In the genomic region with DNA sequence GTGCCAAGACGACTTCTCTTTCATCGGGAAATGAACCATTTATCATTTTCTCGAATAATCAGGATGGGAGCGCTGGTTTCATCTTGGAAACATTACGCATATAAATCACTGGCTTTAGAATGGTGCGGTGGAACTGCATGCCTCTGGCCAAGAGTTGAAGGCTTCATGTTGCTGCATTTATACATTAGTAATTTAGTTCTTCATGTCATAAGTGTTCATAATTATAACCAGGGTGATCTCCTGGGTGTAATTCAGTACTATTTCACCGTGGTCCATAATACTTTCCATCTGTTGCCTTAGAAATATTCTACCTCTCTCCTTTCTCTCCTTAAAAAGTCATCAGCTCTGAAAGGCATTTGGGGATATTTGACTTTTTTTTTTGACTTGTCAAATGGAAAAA, we compare ENCODE assay signal across 21 mouse cellular contexts. TPM values are rescaled to one million over a fixed set of nuclear protein-coding genes. Genes with fewer than 3 reads are reported as not detected.
DNase-seq lines count a peak whose midpoint lies in the region; ATAC-seq and TF ChIP-seq lines count a peak whose summit lies in the region.
"Had no signal": no experiment of that assay in that cellular context is flagged by ENCODE, and none has a peak within 500 bp of the region (broad histone marks: within the 10 kb centered on the region; RNA-seq: fewer than 3 reads in every experiment).

No protein-coding gene starts in this region.

- no peak overlapping the region for H3K27ac ChIP-seq in limb, embryonic 13.5 days
- H3K27ac ChIP-seq in limb, embryonic 10.5 days: no peak overlapping the region
- no peak overlapping the region; the same call in 1 of the 2 replicates for H3K27ac ChIP-seq in embryonic facial prominence, embryonic 14.5 days (replicated peaks; ENCODE audit: low read depth, low read length)
- H3K27ac ChIP-seq in limb, embryonic 14.5 days (replicated peaks; ENCODE audit: low read depth, low read length): no peak overlapping the region
- H3K27ac ChIP-seq: forebrain, embryonic 10.5 days; forebrain, embryonic 12.5 days had no signal

- ATAC-seq in limb, embryonic 13.5 days (ENCODE audit: low FRiP score, low read depth): peak; percentile 71; the same call in 1 of the 2 replicates
- peak; percentile 55; the same call in 1 of the 2 replicates for ATAC-seq in embryonic facial prominence, embryonic 14.5 days (ENCODE audit: low read depth)
- peak; percentile 55 for ATAC-seq in limb, embryonic 14.5 days (ENCODE audit: low FRiP score, low read depth)
- ATAC-seq: activated CD4-positive, CD25-positive, alpha-beta regulatory T cell, adult 4 months; forebrain, embryonic 14.5 days; forebrain, embryonic 16.5 days had no signal

- no peak for DNase-seq in limb, embryonic 10.5 days (ENCODE audit: low spot score)
- DNase-seq in embryonic facial prominence, embryonic 14.5 days (ENCODE audit: low spot score): peak; percentile 68
- peak; percentile 56 for DNase-seq in limb, embryonic 14.5 days (ENCODE audit: low spot score)
- DNase-seq in yolk sac, embryonic 10.5 days (ENCODE audit: low spot score): no peak
- DNase-seq in T-cell, adult 2 months (ENCODE audit: low spot score): no peak
- DNase-seq: adrenal gland, adult 8-10 months; adrenal gland, postnatal 14 days; adrenal gland, postnatal 36 days; cerebellum, adult 11-12 months; cerebellum, adult 2 months; cerebellum, adult 9-10 months; cerebellum, postnatal 10 days; cerebellum, postnatal 25 days had no signal

- H3K27me3 ChIP-seq in limb, embryonic 13.5 days: peaks cover 48% of the 10 kb centered on the region
- peaks cover 98% of the 10 kb centered on the region for H3K27me3 ChIP-seq in limb, embryonic 10.5 days (ENCODE audit: low read depth, poor library complexity, severe bottlenecking)
- peaks cover 14% of the 10 kb centered on the region for H3K27me3 ChIP-seq in embryonic facial prominence, embryonic 14.5 days (replicated peaks; ENCODE audit: control insufficient read depth, insufficient read depth, low read length)
- H3K27me3 ChIP-seq in limb, embryonic 14.5 days (ENCODE audit: control insufficient read depth, insufficient read depth, low read length): no peaks in the 10 kb centered on the region

- H3K9me3 ChIP-seq in limb, embryonic 13.5 days: no peaks in the 10 kb centered on the region
- no peaks in the 10 kb centered on the region for H3K9me3 ChIP-seq in limb, embryonic 10.5 days (replicated peaks)
- H3K9me3 ChIP-seq in embryonic facial prominence, embryonic 14.5 days (ENCODE audit: control insufficient read depth, low read length): no peaks in the 10 kb centered on the region
- H3K9me3 ChIP-seq in limb, embryonic 14.5 days (ENCODE audit: control insufficient read depth, low read length): no peaks in the 10 kb centered on the region
- H3K9me3 ChIP-seq: forebrain, embryonic 10.5 days; forebrain, embryonic 12.5 days had no signal

- no peak for TF ChIP-seq POLR2A in limb, embryonic 14.5 days (IDR thresholded peaks at IDR 0.05; ENCODE audit: borderline replicate concordance, extremely low read depth, insufficient read depth, insufficient read length)

- no peak overlapping the region for H3K4me3 ChIP-seq in limb, embryonic 13.5 days
- H3K4me3 ChIP-seq in limb, embryonic 10.5 days: no peak overlapping the region
- no peak overlapping the region for H3K4me3 ChIP-seq in embryonic facial prominence, embryonic 14.5 days (ENCODE audit: low read depth, low read length)
- no peak overlapping the region for H3K4me3 ChIP-seq in limb, embryonic 14.5 days (replicated peaks; ENCODE audit: low read length)
- H3K4me3 ChIP-seq: erythroblast, embryonic 14.5 days; forebrain, embryonic 10.5 days; forebrain, embryonic 12.5 days had no signal

- WGBS in limb, embryonic 13.5 days: 60% methylated on average over 7 of the region's 7 CpGs
- 82% methylated on average over 7 of the region's 7 CpGs for WGBS in limb, embryonic 10.5 days
- WGBS in embryonic facial prominence, embryonic 14.5 days: 50% methylated on average over 7 of the region's 7 CpGs
- WGBS in limb, embryonic 14.5 days: 70% methylated on average over 7 of the region's 7 CpGs

- H3K4me2 ChIP-seq in limb, embryonic 13.5 days (replicated peaks): no peak overlapping the region
- no peak overlapping the region for H3K4me2 ChIP-seq in embryonic facial prominence, embryonic 14.5 days (ENCODE audit: low read depth, low read length)
- H3K4me2 ChIP-seq in limb, embryonic 14.5 days (replicated peaks; ENCODE audit: low read depth, low read length, severe bottlenecking): no peak overlapping the region
- H3K4me2 ChIP-seq: forebrain, embryonic 12.5 days had no signal

- H3K4me1 ChIP-seq in limb, embryonic 13.5 days: no peaks in the 10 kb centered on the region
- no peaks in the 10 kb centered on the region for H3K4me1 ChIP-seq in limb, embryonic 10.5 days
- H3K4me1 ChIP-seq in embryonic facial prominence, embryonic 14.5 days (ENCODE audit: control insufficient read depth, insufficient read depth, low read length): no peaks in the 10 kb centered on the region
- H3K4me1 ChIP-seq in limb, embryonic 14.5 days (ENCODE audit: control insufficient read depth, insufficient read depth, low read length): no peaks in the 10 kb centered on the region
- H3K4me1 ChIP-seq: forebrain, embryonic 10.5 days; forebrain, embryonic 12.5 days had no signal

- no peaks in the 10 kb centered on the region for H3K36me3 ChIP-seq in limb, embryonic 13.5 days
- no peaks in the 10 kb centered on the region for H3K36me3 ChIP-seq in limb, embryonic 10.5 days
- no peaks in the 10 kb centered on the region for H3K36me3 ChIP-seq in embryonic facial prominence, embryonic 14.5 days (ENCODE audit: control insufficient read depth, insufficient read depth, low read length)
- no peaks in the 10 kb centered on the region for H3K36me3 ChIP-seq in limb, embryonic 14.5 days (ENCODE audit: control insufficient read depth, insufficient read depth, low read length)
- H3K36me3 ChIP-seq: forebrain, embryonic 10.5 days; forebrain, embryonic 12.5 days had no signal

- no peak overlapping the region for H3K9ac ChIP-seq in limb, embryonic 13.5 days
- H3K9ac ChIP-seq in embryonic facial prominence, embryonic 14.5 days (ENCODE audit: low read depth, low read length): no peak overlapping the region
- H3K9ac ChIP-seq in limb, embryonic 14.5 days (ENCODE audit: low read depth, low read length, severe bottlenecking): no peak overlapping the region
- H3K9ac ChIP-seq: forebrain, embryonic 12.5 days had no signal

RNA-seq across cellular contexts. Expression of gene Egfl6, which starts 29.7 kb away (rescaled TPM):
- 84.2 and 86.0 TPM in 2 replicates for polyA plus RNA-seq in limb, embryonic 13.5 days (2015; fragmentation: Nextera tagmentation; extraction: Ambion mirVana)
- 1.5 and 3.2 TPM in 2 replicates for polyA plus RNA-seq in limb, embryonic 10.5 days (2016; fragmentation: Nextera tagmentation; extraction: Ambion mirVana)
- polyA plus RNA-seq in embryonic facial prominence, embryonic 14.5 days (2014; fragmentation: Nextera tagmentation; extraction: Ambion mirVana): 78.4 and 96.3 TPM in 2 replicates
- 78.6 and 86.2 TPM in 2 replicates for polyA plus RNA-seq in limb, embryonic 14.5 days (2012; rRNA removed)
- 97.0 and 104 TPM in 2 replicates for polyA plus RNA-seq in limb, embryonic 14.5 days (2014; fragmentation: Nextera tagmentation; extraction: Ambion mirVana)
- polyA plus RNA-seq: activated CD4-positive, CD25-positive, alpha-beta regulatory T cell, adult 4 months; C2C12; erythroblast, embryonic 14.5 days had no signal

Comparison
In these comparisons a context has a peak if more than half of its experiments do, and no peak if none do; other contexts are left out.
1. DNase-seq: peak in embryonic facial prominence, embryonic 14.5 days (single experiment) and limb, embryonic 14.5 days (single experiment); none in limb, embryonic 10.5 days (single experiment), yolk sac, embryonic 10.5 days (single experiment) and T-cell, adult 2 months (single experiment).
2. RNA of gene Egfl6, which starts 29.7 kb away (polyA plus RNA-seq): 78.6 to 104 TPM in limb, embryonic 14.5 days, 84.2 to 86.0 TPM in limb, embryonic 13.5 days and 78.4 to 96.3 TPM in embryonic facial prominence, embryonic 14.5 days; 1.5 to 3.2 TPM in limb, embryonic 10.5 days; every median in the first group is over 10 times any median in the second.
3. Peak in every context shown above with its lines, with median percentiles within 50 percentile points of each other: ATAC-seq.